In the genomic region with DNA sequence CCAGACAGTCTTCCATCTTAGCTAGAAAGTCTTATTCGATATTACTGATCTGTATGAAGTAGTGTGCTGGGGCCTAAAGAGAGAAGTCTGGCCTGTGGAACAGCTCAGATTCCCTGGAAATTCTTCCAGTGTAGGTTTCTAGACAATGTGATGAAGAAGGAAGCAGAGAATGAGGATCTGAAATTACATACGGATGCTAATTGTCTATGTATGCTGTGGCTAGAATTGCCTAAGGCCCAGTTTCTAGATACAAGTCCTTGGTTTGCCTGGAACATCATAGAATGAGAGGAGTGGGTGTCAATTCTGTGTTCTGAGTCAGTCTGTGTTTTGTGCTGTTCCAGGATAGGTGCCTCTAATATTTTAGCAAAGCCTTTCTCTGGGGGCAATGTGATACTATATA, we compare ENCODE assay signal across 13 mouse cellular contexts.
"Had no signal": no experiment of that assay in that cellular context is flagged by ENCODE, and none has a peak within 500 bp of the region (broad histone marks: within the 10 kb centered on the region; RNA-seq: fewer than 3 reads in every experiment).

No protein-coding gene starts in this region.

- ATAC-seq: liver, postnatal 0 days; midbrain, embryonic 16.5 days had no signal

- DNase-seq: liver, embryonic 13.5 days; liver, postnatal 0 days; lung, adult 2 months; midbrain, embryonic 14.5 days; retina, postnatal 1 day; right cerebral cortex, adult 18-20 months; right cerebral cortex, postnatal 25 days; right cerebral cortex, postnatal 4 days; spleen, adult 18-20 months; thymus, adult 18-20 months; thymus, postnatal 14 days; thymus, postnatal 36 days had no signal
